Mouse (Mus musculus): ENCODE results near the gene Sirt6. TPM values are rescaled to one million over a fixed set of nuclear protein-coding genes. Genes with fewer than 3 reads are reported as not detected.

Gene Sirt6
- polyA plus RNA-seq, 1 experiment: 17.5 TPM

- Histone ChIP-seq H3K4me1 (ENCODE audit: control insufficient read depth, insufficient read depth, low read length) (no peaks in the 10 kb centered on the region), H3K27ac (ENCODE audit: insufficient read depth, low read length) (no peak overlapping the region), H3K4me3 (ENCODE audit: insufficient read depth, low read length) (no peak overlapping the region)
- no peak for TF ChIP-seq CTCF (IDR thresholded peaks at IDR 0.05; ENCODE audit: borderline replicate concordance, insufficient read depth, low read length)
- TF ChIP-seq POLR2A (IDR thresholded peaks at IDR 0.05; ENCODE audit: low read depth, low read length): no peak
These were observed 47.6 kb downstream of the Sirt6 start for GRCm38 (mm10) chr10:81579967-81580366.

GRCm38 (mm10) chr10:81575695-81576094, 51.9 kb downstream of the Sirt6 start:
- Histone ChIP-seq H3K27ac (ENCODE audit: insufficient read depth, low read length) (no peak overlapping the region), H3K4me3 (ENCODE audit: insufficient read depth, low read length) (peak overlapping the region; percentile 66), H3K4me1 (ENCODE audit: control insufficient read depth, insufficient read depth, low read length) (no peaks in the 10 kb centered on the region)
- TF ChIP-seq CTCF (IDR thresholded peaks at IDR 0.05; ENCODE audit: borderline replicate concordance, insufficient read depth, low read length) (no peak), POLR2A (IDR thresholded peaks at IDR 0.05; ENCODE audit: low read depth, low read length) (no peak)

- no peaks in the 10 kb centered on the region; the same call in 1 of the 2 replicates for H3K4me1 ChIP-seq (ENCODE audit: control insufficient read depth, insufficient read depth, low read length)
These were observed 52.4 kb downstream of the Sirt6 start for GRCm38 (mm10) chr10:81575208-81575631.

DNA sequence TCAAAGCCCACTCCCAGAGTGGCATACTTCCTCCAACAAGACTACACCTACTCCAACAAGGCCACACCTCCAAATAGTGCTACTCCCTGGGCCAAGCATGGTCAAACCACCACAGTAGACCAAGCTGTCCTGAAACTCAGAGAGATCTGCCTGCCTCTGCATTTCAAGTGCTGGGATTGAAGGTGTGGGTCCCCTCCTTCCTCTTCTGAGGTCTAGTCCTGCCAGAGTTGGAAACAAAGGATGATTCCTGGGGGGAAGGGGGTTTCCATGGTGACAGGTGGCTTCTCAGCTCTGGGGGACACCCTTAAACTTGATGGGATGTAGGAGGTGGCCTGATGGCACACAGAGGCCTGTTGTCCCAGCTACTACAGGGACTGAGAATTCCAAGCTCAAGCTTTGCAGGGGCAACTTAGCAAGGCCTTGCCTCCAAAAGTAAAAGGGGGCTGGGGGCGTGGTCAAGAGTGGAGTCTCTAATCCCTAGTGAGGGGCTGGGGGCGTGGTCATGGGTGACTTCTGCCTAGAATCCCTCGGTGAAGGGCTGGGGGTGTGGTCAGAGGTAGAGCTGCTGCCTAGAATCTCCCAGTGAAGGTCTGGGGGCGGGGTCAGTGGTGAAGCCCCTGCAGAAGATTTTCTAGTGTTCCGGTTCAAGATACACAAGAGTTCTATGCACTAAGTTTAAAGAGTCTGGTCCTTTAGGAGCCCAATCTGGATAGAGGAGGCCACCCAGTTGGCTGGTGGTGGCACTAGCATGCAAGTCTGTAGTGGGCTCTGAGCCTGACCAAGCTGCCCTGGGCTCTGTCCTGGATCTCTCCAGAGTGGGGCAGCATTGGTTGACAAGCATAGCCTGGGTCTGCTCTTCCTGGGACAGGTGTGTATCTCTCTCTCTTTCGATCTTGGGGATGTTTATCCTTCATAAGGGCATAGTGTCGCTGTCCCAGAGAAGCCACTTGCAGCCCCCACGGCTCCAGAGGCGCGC, 53.2 kb downstream of the Sirt6 start, which contains the start of gene Tle2:
TSS of gene Tle2 (plus strand) at position 481 of the 976 bp plus-strand sequence.
- Histone ChIP-seq H3K4me3 (ENCODE audit: insufficient read depth, low read length) (peak within 1 kb of the TSS; percentile 66), H3K4me1 (ENCODE audit: control insufficient read depth, insufficient read depth, low read length) (no peaks in the 10 kb centered on the region; the same call in 1 of the 2 replicates), H3K27ac (ENCODE audit: insufficient read depth, low read length) (no peak within 1 kb of the TSS)
- no peak for TF ChIP-seq POLR2A (IDR thresholded peaks at IDR 0.05; ENCODE audit: low read depth, low read length)
- no peak for TF ChIP-seq CTCF (IDR thresholded peaks at IDR 0.05; ENCODE audit: borderline replicate concordance, insufficient read depth, low read length)

More at GRCm38 (mm10) chr10:81575208-81575631, 52.4 kb downstream of the Sirt6 start:
- no peak overlapping the region for H3K27ac ChIP-seq (ENCODE audit: insufficient read depth, low read length)
- TF ChIP-seq POLR2A (IDR thresholded peaks at IDR 0.05; ENCODE audit: low read depth, low read length) (peak; percentile 55), CTCF (IDR thresholded peaks at IDR 0.05; ENCODE audit: borderline replicate concordance, insufficient read depth, low read length) (no peak)
- peak overlapping the region; percentile 66 for H3K4me3 ChIP-seq (ENCODE audit: insufficient read depth, low read length)

DNA sequence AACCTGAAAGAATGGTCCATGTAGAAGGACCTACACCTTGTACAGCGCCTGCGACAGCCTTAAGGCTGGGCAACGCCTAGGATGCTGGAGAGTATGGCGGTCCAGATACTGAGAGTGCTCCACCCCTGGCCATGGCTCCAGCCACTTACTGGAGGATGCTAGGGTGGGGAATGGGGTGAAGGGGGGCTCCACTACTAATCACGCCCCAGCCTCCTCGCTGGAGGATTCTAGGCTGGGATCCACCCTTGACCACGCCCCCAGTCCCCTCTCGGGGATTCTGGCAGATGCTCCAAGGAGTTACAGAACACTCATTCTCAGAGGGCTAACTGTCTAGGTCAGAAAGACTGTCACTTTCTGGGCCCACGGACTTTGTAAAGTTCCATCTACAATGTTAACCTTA, 54.6 kb downstream of the Sirt6 start:
- Histone ChIP-seq H3K4me1 (ENCODE audit: control insufficient read depth, insufficient read depth, low read length) (peaks cover 3% of the 10 kb centered on the region; the same call in 1 of the 2 replicates), H3K27ac (ENCODE audit: insufficient read depth, low read length) (no peak overlapping the region), H3K4me3 (ENCODE audit: insufficient read depth, low read length) (no peak overlapping the region)
- no peak for TF ChIP-seq CTCF (IDR thresholded peaks at IDR 0.05; ENCODE audit: borderline replicate concordance, insufficient read depth, low read length)
- no peak for TF ChIP-seq POLR2A (IDR thresholded peaks at IDR 0.05; ENCODE audit: low read depth, low read length)

- H3K4me3 ChIP-seq (ENCODE audit: insufficient read depth, low read length): peak overlapping the region; percentile 21
- peaks cover 3% of the 10 kb centered on the region; the same call in 1 of the 2 replicates for H3K4me1 ChIP-seq (ENCODE audit: control insufficient read depth, insufficient read depth, low read length)
- no peak overlapping the region for H3K27ac ChIP-seq (ENCODE audit: insufficient read depth, low read length)
- TF ChIP-seq CTCF (IDR thresholded peaks at IDR 0.05; ENCODE audit: borderline replicate concordance, insufficient read depth, low read length) (no peak), POLR2A (IDR thresholded peaks at IDR 0.05; ENCODE audit: low read depth, low read length) (no peak)
These were observed 55.4 kb downstream of the Sirt6 start for GRCm38 (mm10) chr10:81572133-81572671.

Other genes with a start within 250 kb of the Sirt6 start
- gene Fzr1, start 249.3 kb downstream of the Sirt6 start, polyA plus RNA-seq (2011; ENCODE audit: insufficient read length, low read depth, missing spikeins): 26.4 and 26.7 TPM in 2 replicates
- 37.7 and 50.1 TPM in 2 replicates for gene Dohh, start 243.4 kb downstream of the Sirt6 start, polyA plus RNA-seq (2011; ENCODE audit: insufficient read length, low read depth, missing spikeins)
- gene Gm48551, start 243.3 kb downstream of the Sirt6 start, polyA plus RNA-seq (2011; ENCODE audit: insufficient read length, low read depth, missing spikeins): 1.4 TPM in 1 of 2 replicates, not detected in the other
- 1.1 TPM in 1 of 2 replicates, not detected in the other for gene Gm48552, start 238.8 kb downstream of the Sirt6 start, polyA plus RNA-seq (2011; ENCODE audit: insufficient read length, low read depth, missing spikeins)
- 0.58 and 2.2 TPM in 2 replicates for gene Smim24, start 234.7 kb downstream of the Sirt6 start, polyA plus RNA-seq (2011; ENCODE audit: insufficient read length, low read depth, missing spikeins)
- gene Nfic, start 172.2 kb downstream of the Sirt6 start, polyA plus RNA-seq (2011; ENCODE audit: insufficient read length, low read depth, missing spikeins): 64.3 and 84.8 TPM in 2 replicates
- gene Celf5, start 145.1 kb downstream of the Sirt6 start, polyA plus RNA-seq (2011; ENCODE audit: insufficient read length, low read depth, missing spikeins): 4.4 and 4.5 TPM in 2 replicates
- gene Ncln, start 131.4 kb downstream of the Sirt6 start, polyA plus RNA-seq (2011; ENCODE audit: insufficient read length, low read depth, missing spikeins): 61.5 and 62.8 TPM in 2 replicates
- gene S1pr4, start 127.7 kb downstream of the Sirt6 start, polyA plus RNA-seq (2011; ENCODE audit: insufficient read length, low read depth, missing spikeins): not detected in 2 replicates
- gene Gna15, start 103.6 kb downstream of the Sirt6 start, polyA plus RNA-seq (2011; ENCODE audit: insufficient read length, low read depth, missing spikeins): 0.83 TPM in 1 of 2 replicates, not detected in the other
- gene Gna11, start 82.6 kb downstream of the Sirt6 start, polyA plus RNA-seq (2011; ENCODE audit: insufficient read length, low read depth, missing spikeins): 64.4 and 66.3 TPM in 2 replicates
- gene Aes, start 68.3 kb downstream of the Sirt6 start, polyA plus RNA-seq (2011; ENCODE audit: insufficient read length, low read depth, missing spikeins): 354 and 424 TPM in 2 replicates
- gene Tle2, start 53.2 kb downstream of the Sirt6 start, polyA plus RNA-seq (2011; ENCODE audit: insufficient read length, low read depth, missing spikeins): 22.4 and 25.7 TPM in 2 replicates
- 16.5 and 26.4 TPM in 2 replicates for gene Tle6, start 26.7 kb downstream of the Sirt6 start, polyA plus RNA-seq (2011; ENCODE audit: insufficient read length, low read depth, missing spikeins)
- 0.75 and 0.86 TPM in 2 replicates for gene BC025920, start 21.5 kb downstream of the Sirt6 start, polyA plus RNA-seq (2011; ENCODE audit: insufficient read length, low read depth, missing spikeins)
- gene Ankrd24, start 743 bp upstream of the Sirt6 start, polyA plus RNA-seq (2011; ENCODE audit: insufficient read length, low read depth, missing spikeins): 9.0 and 11.6 TPM in 2 replicates
- 2.7 and 2.9 TPM in 2 replicates for gene Gm10778, start 21.3 kb upstream of the Sirt6 start, polyA plus RNA-seq (2011; ENCODE audit: insufficient read length, low read depth, missing spikeins)
- 11.8 and 14.4 TPM in 2 replicates for gene Zfp433, start 77.0 kb upstream of the Sirt6 start, polyA plus RNA-seq (2011; ENCODE audit: insufficient read length, low read depth, missing spikeins)
- 8.5 and 11.0 TPM in 2 replicates for gene Gm3055, start 143.4 kb upstream of the Sirt6 start, polyA plus RNA-seq (2011; ENCODE audit: insufficient read length, low read depth, missing spikeins)
- gene Gm4767, start 184.4 kb upstream of the Sirt6 start, polyA plus RNA-seq (2011; ENCODE audit: insufficient read length, low read depth, missing spikeins): 1.3 TPM in 2 replicates
- 2.5 and 6.3 TPM in 2 replicates for gene Gm32687, start 236.1 kb upstream of the Sirt6 start, polyA plus RNA-seq (2011; ENCODE audit: insufficient read length, low read depth, missing spikeins)

All from embryonic fibroblast, embryonic 13.5 days (primary cell).